ENCODE assay signal across 28 mouse cellular contexts in the genomic region with DNA sequence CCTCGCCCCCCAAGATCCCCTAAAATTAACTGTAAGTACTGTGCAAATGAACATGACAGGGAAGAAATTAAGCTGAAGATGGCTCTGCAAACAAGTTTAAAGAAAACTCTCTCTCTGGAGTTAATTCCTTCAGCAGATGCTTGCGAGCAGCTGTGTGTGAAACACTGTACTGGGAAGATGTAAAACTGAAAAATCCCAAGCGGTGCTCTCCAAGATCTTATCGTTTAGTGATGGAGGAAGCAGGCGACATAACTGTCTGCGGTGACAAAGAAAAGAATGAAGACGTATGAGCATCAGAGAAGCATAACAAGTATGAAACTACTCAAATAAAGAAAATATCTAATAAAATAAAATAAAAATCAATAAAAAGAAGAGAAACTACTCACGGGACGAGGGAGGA. TPM values are rescaled to one million over a fixed set of nuclear protein-coding genes. Genes with fewer than 3 reads are reported as not detected.
A peak's percentile ranks its signal among the peaks of the same experiment; 100 is the strongest.
DNase-seq lines count a peak whose midpoint lies in the region; ATAC-seq lines count a peak whose summit lies in the region.
"Had no signal": no experiment of that assay in that cellular context is flagged by ENCODE, and none has a peak within 500 bp of the region (broad histone marks: within the 10 kb centered on the region; RNA-seq: fewer than 3 reads in every experiment).

No protein-coding gene starts in this region.

- no peak overlapping the region for H3K4me2 ChIP-seq in liver, embryonic 12.5 days
- H3K4me2 ChIP-seq in liver, embryonic 11.5 days: no peak overlapping the region
- H3K4me2 ChIP-seq: embryonic facial prominence, embryonic 13.5 days; heart, embryonic 13.5 days; hindbrain, embryonic 14.5 days had no signal

- ATAC-seq in frontal cortex, adult (ENCODE audit: low TSS enrichment): peak; percentile 68
- no peak for ATAC-seq in liver, embryonic 12.5 days
- ATAC-seq in liver, embryonic 11.5 days (replicated peaks; ENCODE audit: low FRiP score): no peak
- ATAC-seq: CD4-positive, CD25-positive, alpha-beta regulatory T cell, adult 4 months; forebrain, embryonic 14.5 days; hindbrain, postnatal 0 days; inflammation-experienced regulatory T-cells, adult 6 months; intestine, embryonic 16.5 days had no signal

- no peak overlapping the region for H3K4me3 ChIP-seq in liver, embryonic 12.5 days
- no peak overlapping the region for H3K4me3 ChIP-seq in liver, embryonic 11.5 days (ENCODE audit: low read depth, low read length)
- H3K4me3 ChIP-seq: embryonic facial prominence, embryonic 10.5 days; embryonic facial prominence, embryonic 13.5 days; erythroblast, embryonic 14.5 days; heart, embryonic 13.5 days had no signal

- H3K36me3 ChIP-seq in liver, embryonic 12.5 days: peaks cover 24% of the 10 kb centered on the region
- peaks cover 2% of the 10 kb centered on the region for H3K36me3 ChIP-seq in liver, embryonic 11.5 days (ENCODE audit: control insufficient read depth, insufficient read depth, low read length)

- 78% methylated on average over 9 of the region's 9 CpGs for WGBS in liver, embryonic 12.5 days (ENCODE audit: insufficient replicate concordance)
- 86% methylated on average over 9 of the region's 9 CpGs for WGBS in liver, embryonic 11.5 days

- no peak for DNase-seq in frontal cortex, postnatal 14 days (ENCODE audit: low spot score in 2 of 2)
- no peak for DNase-seq in liver, embryonic 11.5 days (ENCODE audit: low spot score)
- peak; percentile 46 for DNase-seq in brain, adult 2 months (ENCODE audit: low read depth, low spot score)
- no peak for DNase-seq in ovary, adult 18-20 months (ENCODE audit: low spot score)
- DNase-seq: adrenal gland, adult 2 months; adrenal gland, postnatal 14 days; cerebellum, adult 11-12 months; cerebellum, adult 8-10 months; cerebellum, postnatal 10 days; cerebellum, postnatal 36 days; embryo, embryonic 11 days; gastrocnemius, postnatal 10 days; gastrocnemius, postnatal 36 days; heart, adult 18-20 months; heart, postnatal 14 days; heart, postnatal 4 days had no signal

- H3K4me1 ChIP-seq in liver, embryonic 12.5 days: peaks cover 67% of the 10 kb centered on the region
- peaks cover 31% of the 10 kb centered on the region for H3K4me1 ChIP-seq in liver, embryonic 11.5 days (replicated peaks; ENCODE audit: control insufficient read depth, insufficient read depth, low read length)

- no peaks in the 10 kb centered on the region for H3K9me3 ChIP-seq in liver, embryonic 12.5 days (replicated peaks)
- H3K9me3 ChIP-seq in liver, embryonic 11.5 days (ENCODE audit: control insufficient read depth, low read length): no peaks in the 10 kb centered on the region
- H3K9me3 ChIP-seq: embryonic facial prominence, embryonic 10.5 days; embryonic facial prominence, embryonic 13.5 days; heart, embryonic 13.5 days had no signal

- no peak overlapping the region for H3K9ac ChIP-seq in liver, embryonic 12.5 days
- H3K9ac ChIP-seq in liver, embryonic 11.5 days (ENCODE audit: low read depth, low read length): no peak overlapping the region
- H3K9ac ChIP-seq: embryonic facial prominence, embryonic 13.5 days; heart, embryonic 13.5 days; hindbrain, embryonic 14.5 days had no signal

- 0 out of 2 replicates have a peak overlapping the region, but pooled peaks have one; percentile 11 for H3K27ac ChIP-seq in liver, embryonic 12.5 days
- no peak overlapping the region for H3K27ac ChIP-seq in liver, embryonic 11.5 days (ENCODE audit: low read depth, low read length)
- H3K27ac ChIP-seq: embryonic facial prominence, embryonic 10.5 days; embryonic facial prominence, embryonic 13.5 days; heart, embryonic 13.5 days; hindbrain, embryonic 14.5 days; hindbrain, postnatal 0 days had no signal

- no peaks in the 10 kb centered on the region for H3K27me3 ChIP-seq in liver, embryonic 12.5 days (replicated peaks)
- no peaks in the 10 kb centered on the region for H3K27me3 ChIP-seq in liver, embryonic 11.5 days (replicated peaks; ENCODE audit: control insufficient read depth, insufficient read depth, low read length)
- H3K27me3 ChIP-seq: embryonic facial prominence, embryonic 13.5 days; heart, embryonic 13.5 days had no signal

RNA-seq across cellular contexts. Expression of a gene that starts 18.1 kb away (rescaled TPM):
- polyA plus RNA-seq in liver, embryonic 12.5 days (2016; fragmentation: Nextera tagmentation; extraction: Ambion mirVana): 14.8 and 17.5 TPM in 2 replicates
- 17.7 and 19.7 TPM in 2 replicates for polyA plus RNA-seq in liver, embryonic 11.5 days (2014; fragmentation: Nextera tagmentation; extraction: Ambion mirVana)
